Mouse (Mus musculus): ENCODE measurements at regions not wholly inside any gene's neighbourhood (a gene's known extent, or its start where the extent isn't known, plus 50 kb on each side); places are given as distances from the start of the nearest gene placed in this dataset.

- no peak for TF ChIP-seq CTCF (IDR thresholded peaks at IDR 0.05; ENCODE audit: borderline replicate concordance, extremely low read depth, insufficient read depth, insufficient read length)
- no peak for TF ChIP-seq POLR2A (IDR thresholded peaks at IDR 0.05; ENCODE audit: borderline replicate concordance, extremely low read depth, insufficient read depth, insufficient read length, poor library complexity, severe bottlenecking)
Measured at GRCm38 (mm10) chr1:62875631-62876030, 172.5 kb downstream of the Nrp2 start.

Data from brain, embryonic 14.5 days (tissue).